Comparison of ENCODE assay signal across 8 mouse cellular contexts in the genomic region with DNA sequence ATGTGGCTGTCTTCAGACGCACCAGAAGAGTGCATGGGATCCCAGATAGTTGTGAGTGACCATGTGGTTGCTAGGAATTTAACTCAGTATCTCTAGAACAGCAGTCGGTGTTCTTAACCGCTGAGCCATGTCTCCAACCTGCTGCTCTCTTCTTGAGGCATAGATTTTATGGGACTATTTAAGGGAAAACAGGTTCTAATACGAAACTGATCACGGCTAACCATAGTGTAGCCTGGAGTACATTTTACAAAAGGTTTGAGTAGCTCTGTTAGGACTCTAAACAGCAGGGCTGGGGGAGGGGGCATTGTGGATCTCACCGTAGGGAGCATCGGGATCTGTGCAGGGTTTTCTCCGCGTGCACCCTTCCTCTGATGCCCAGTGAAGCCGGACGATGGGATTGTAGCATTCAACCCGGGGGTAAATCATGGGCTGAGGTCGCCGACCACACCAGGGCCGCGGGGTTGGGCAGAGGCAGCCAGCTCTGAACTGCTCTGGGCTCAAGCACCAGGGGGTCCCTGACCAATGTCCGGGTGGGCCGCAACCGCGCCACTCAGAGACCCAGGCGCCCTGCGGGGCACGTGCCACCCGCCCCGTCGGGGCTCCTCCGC. TPM values are rescaled to one million over a fixed set of nuclear protein-coding genes. Genes with fewer than 3 reads are reported as not detected.
DNase-seq lines count a peak whose midpoint lies in the region; ATAC-seq and TF ChIP-seq lines count a peak whose summit lies in the region.

A gene (plus strand): TSS at position 306 of the 608 bp plus-strand sequence.

- peak within 1 kb of the TSS; percentile 94 for H3ac ChIP-seq in C2C12 (ENCODE audit: control insufficient read depth, insufficient read length, low read depth)
- H3ac ChIP-seq in myocyte (ENCODE audit: control insufficient read depth, insufficient read length) = peak within 1 kb of the TSS; percentile 90

- H3K4me3 ChIP-seq in C2C12 (ENCODE audit: insufficient read depth, poor library complexity, severe bottlenecking) (peak within 1 kb of the TSS; percentile 75), myocyte (peak within 1 kb of the TSS; percentile 54)
- peak within 1 kb of the TSS; percentile 95 for H3K4me3 ChIP-seq in embryonic facial prominence, embryonic 11.5 days (ENCODE audit: low read depth, low read length)
- peak within 1 kb of the TSS; percentile 92 for H3K4me3 ChIP-seq in heart, embryonic 12.5 days

- H3K4me2 ChIP-seq in embryonic facial prominence, embryonic 11.5 days (ENCODE audit: low read depth, low read length) = peak within 1 kb of the TSS; percentile 68
- peak within 1 kb of the TSS; percentile 82 for H3K4me2 ChIP-seq in heart, embryonic 12.5 days
- H3K4me2 ChIP-seq in myocyte (ENCODE audit: low read depth) = peak within 1 kb of the TSS; percentile 90

- TF ChIP-seq CTCF in C2C12 (IDR thresholded peaks at IDR 0.05; ENCODE audit: control insufficient read depth, insufficient read depth, insufficient read length) = no peak

- TF ChIP-seq POLR2A in myocyte (IDR thresholded peaks at IDR 0.05; ENCODE audit: insufficient read length, low read depth) = no peak

- no peaks in the 10 kb centered on the region; the same call in none of the 2 replicates for H3K4me1 ChIP-seq in embryonic facial prominence, embryonic 11.5 days (ENCODE audit: control insufficient read depth, insufficient read depth, low read length)
- H3K4me1 ChIP-seq in heart, embryonic 12.5 days (replicated peaks) = peaks cover 43% of the 10 kb centered on the region

- H3K36me3 ChIP-seq in C2C12 (ENCODE audit: control insufficient read depth, insufficient read depth) (peaks cover 19% of the 10 kb centered on the region), myocyte (ENCODE audit: control insufficient read depth, insufficient read depth) (peaks cover 4% of the 10 kb centered on the region)
- no peaks in the 10 kb centered on the region for H3K36me3 ChIP-seq in embryonic facial prominence, embryonic 11.5 days (replicated peaks; ENCODE audit: control insufficient read depth, insufficient read depth, low read depth, low read length)
- no peaks in the 10 kb centered on the region for H3K36me3 ChIP-seq in heart, embryonic 12.5 days

- DNase-seq in cerebellum, adult 11 months = no peak
- peak; percentile 48 for DNase-seq in embryonic facial prominence, embryonic 11.5 days (ENCODE audit: low spot score)
- no peak for DNase-seq in left cerebral cortex, postnatal 14 days (ENCODE audit: low spot score in 2 of 2)
- no peak for DNase-seq in cerebellum, adult 8-10 months

- peak within 1 kb of the TSS; percentile 94 for H3K27ac ChIP-seq in embryonic facial prominence, embryonic 11.5 days (replicated peaks; ENCODE audit: low read depth, low read length)
- H3K27ac ChIP-seq in heart, embryonic 12.5 days (ENCODE audit: poor library complexity, severe bottlenecking) = peak within 1 kb of the TSS; percentile 97

- 4% methylated on average over 22 of the region's 27 CpGs for WGBS in embryonic facial prominence, embryonic 11.5 days
- WGBS in heart, embryonic 12.5 days = 3% methylated on average over 27 of the region's 27 CpGs

- peak within 1 kb of the TSS; percentile 100 for H3K9ac ChIP-seq in embryonic facial prominence, embryonic 11.5 days (replicated peaks; ENCODE audit: low read length)
- H3K9ac ChIP-seq in heart, embryonic 12.5 days = peak within 1 kb of the TSS; percentile 99

- intact Hi-C loops in left cerebral cortex, postnatal 14 days (cut with DNase I) = loop anchor here (5.0 kb wide), 1 partner anchor 32 kb away; a partner anchor contains a TSS

- no peaks in the 10 kb centered on the region for H3K9me3 ChIP-seq in embryonic facial prominence, embryonic 11.5 days (replicated peaks; ENCODE audit: control insufficient read depth, low read length)
- H3K9me3 ChIP-seq in heart, embryonic 12.5 days (replicated peaks) = no peaks in the 10 kb centered on the region

- H3K27me3 ChIP-seq in C2C12 (ENCODE audit: control insufficient read depth, insufficient read depth, insufficient read length) (no peaks in the 10 kb centered on the region), myocyte (ENCODE audit: control insufficient read depth, insufficient read depth, insufficient read length) (no peaks in the 10 kb centered on the region)
- H3K27me3 ChIP-seq in embryonic facial prominence, embryonic 11.5 days (ENCODE audit: control insufficient read depth, insufficient read depth, low read length) = no peaks in the 10 kb centered on the region
- no peaks in the 10 kb centered on the region for H3K27me3 ChIP-seq in heart, embryonic 12.5 days (replicated peaks)

- peaks cover 41% of the 10 kb centered on the region for H3K79me3 ChIP-seq in C2C12 (ENCODE audit: low read depth)

- ATAC-seq in cerebellum, adult (ENCODE audit: insufficient number of reproducible peaks, low FRiP score, low TSS enrichment) = peak; percentile 15; the same call in 1 of the 2 replicates
- ATAC-seq in embryonic facial prominence, embryonic 11.5 days (replicated peaks; ENCODE audit: insufficient number of reproducible peaks, low FRiP score, low TSS enrichment, low read depth) = peak; percentile 62
- 0 out of 2 replicates have a peak, but pooled peaks have one; percentile 0 for ATAC-seq in heart, embryonic 12.5 days (ENCODE audit: insufficient number of reproducible peaks, low FRiP score)

- peaks cover 71% of the 10 kb centered on the region for H3K79me2 ChIP-seq in C2C12 (ENCODE audit: control insufficient read depth, insufficient read depth)
- peaks cover 41% of the 10 kb centered on the region for H3K79me2 ChIP-seq in myocyte (ENCODE audit: control insufficient read depth, insufficient read depth)

TF ChIP-seq in C2C12, 6 proteins besides CTCF, POLR2A, EP300 and RAD21:
- TF ChIP-seq MAX (IDR thresholded peaks at IDR 0.05) (peak; percentile 78), CEBPB (IDR thresholded peaks at IDR 0.05; ENCODE audit: low read depth) (no peak), USF1 (IDR thresholded peaks at IDR 0.05; ENCODE audit: low read depth) (peak; percentile 45), FOSL1 (IDR thresholded peaks at IDR 0.05; ENCODE audit: insufficient read depth, low read length, poor library complexity, severe bottlenecking) (no peak)

TF ChIP-seq in myocyte, 11 proteins besides CTCF, POLR2A, EP300 and RAD21:
- no peak for TF ChIP-seq REST (IDR thresholded peaks at IDR 0.05; ENCODE audit: insufficient read depth, insufficient read length)
- TF ChIP-seq SRF (IDR thresholded peaks at IDR 0.05; ENCODE audit: control insufficient read depth, insufficient read length, low read depth) = no peak
- no peak for TF ChIP-seq CEBPB (IDR thresholded peaks at IDR 0.05; ENCODE audit: insufficient read depth, poor library complexity, severe bottlenecking)
- TF ChIP-seq MAX (IDR thresholded peaks at IDR 0.05; ENCODE audit: low read depth) = no peak

RNA-seq across cellular contexts. Expression of the gene that starts here (rescaled TPM):
- polyA plus RNA-seq in C2C12 (2012; fragmentation: generic; extraction: Trizol) (146 TPM), myocyte (2012; fragmentation: generic; extraction: Trizol) (116 TPM)
- polyA plus RNA-seq in embryonic facial prominence, embryonic 11.5 days (2014; fragmentation: Nextera tagmentation; extraction: Ambion mirVana) = 117 and 118 TPM in 2 replicates
- 136 and 137 TPM in 2 replicates for polyA plus RNA-seq in heart, embryonic 12.5 days (2016; fragmentation: Nextera tagmentation; extraction: Ambion mirVana)
- total RNA-seq in left cerebral cortex, postnatal 14 days (2021) = 10 to 100 TPM; 39.1 to 46.8 TPM

Comparison
In these comparisons a context has a peak if more than half of its experiments do, and no peak if none do; other contexts are left out.
1. ATAC-seq: peak in every context shown above with its lines; median percentile 62 in embryonic facial prominence, embryonic 11.5 days; 15 in cerebellum, adult; 0 in heart, embryonic 12.5 days.